Mouse (Mus musculus) ES-CJ7 (cell line): Measurements from ENCODE around the gene Sp100.

Experiments used
- DNase-seq: peaks from one replicate; pipeline ENCODE4 v3.0.0; 2011; ENCODE audit warnings: low read depth, low spot score

The Sp100 gene

DNA sequence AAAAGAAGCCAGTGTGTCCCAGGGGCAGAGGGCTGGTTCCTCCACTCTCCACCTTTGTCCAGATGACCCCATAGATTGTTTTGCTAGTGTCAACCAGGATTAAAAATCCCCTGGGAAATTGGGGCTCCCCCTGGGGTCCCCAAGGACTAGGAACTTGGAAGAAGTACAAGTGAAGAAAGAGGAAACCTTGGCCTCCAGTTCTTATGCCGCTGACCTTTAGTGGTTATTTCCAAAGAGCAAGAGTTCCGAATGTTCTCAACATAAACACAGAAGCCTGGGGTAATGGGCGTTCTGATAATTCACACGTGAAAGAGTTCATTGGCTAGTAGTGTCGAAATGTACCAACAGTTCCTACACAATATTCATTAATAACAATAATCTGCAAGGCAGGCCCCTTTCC lies 96.7 kb downstream of the Sp100 start:
- no peak for DNase-seq

DNA sequence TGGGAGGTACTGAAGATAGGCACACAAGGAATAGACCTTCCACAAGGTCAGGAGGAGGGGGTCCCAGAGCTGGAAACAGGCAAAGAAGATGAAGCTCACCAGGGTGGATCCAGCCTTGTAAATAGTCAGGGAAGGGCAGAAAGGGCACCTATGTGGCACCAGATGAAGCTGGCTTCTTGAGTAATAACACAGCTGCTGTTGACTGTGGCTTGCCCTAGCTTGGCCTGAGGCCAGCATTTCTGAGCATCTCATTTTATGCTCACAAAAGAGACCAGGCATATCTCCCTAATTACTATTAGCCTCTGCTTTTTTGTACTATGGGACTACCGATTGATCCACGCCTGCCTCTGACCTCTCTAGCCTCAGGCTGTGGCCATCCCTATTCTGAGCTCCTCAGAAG lies 100.0 kb downstream of the Sp100 start:
- DNase-seq, result no peak

GRCm38 (mm10) chr1:85750650-85751049 lies 100.9 kb downstream of the Sp100 start:
- no peak for DNase-seq

- no peak for DNase-seq
Measured at GRCm38 (mm10) chr1:85751494-85751893, 101.7 kb downstream of the Sp100 start.

DNA sequence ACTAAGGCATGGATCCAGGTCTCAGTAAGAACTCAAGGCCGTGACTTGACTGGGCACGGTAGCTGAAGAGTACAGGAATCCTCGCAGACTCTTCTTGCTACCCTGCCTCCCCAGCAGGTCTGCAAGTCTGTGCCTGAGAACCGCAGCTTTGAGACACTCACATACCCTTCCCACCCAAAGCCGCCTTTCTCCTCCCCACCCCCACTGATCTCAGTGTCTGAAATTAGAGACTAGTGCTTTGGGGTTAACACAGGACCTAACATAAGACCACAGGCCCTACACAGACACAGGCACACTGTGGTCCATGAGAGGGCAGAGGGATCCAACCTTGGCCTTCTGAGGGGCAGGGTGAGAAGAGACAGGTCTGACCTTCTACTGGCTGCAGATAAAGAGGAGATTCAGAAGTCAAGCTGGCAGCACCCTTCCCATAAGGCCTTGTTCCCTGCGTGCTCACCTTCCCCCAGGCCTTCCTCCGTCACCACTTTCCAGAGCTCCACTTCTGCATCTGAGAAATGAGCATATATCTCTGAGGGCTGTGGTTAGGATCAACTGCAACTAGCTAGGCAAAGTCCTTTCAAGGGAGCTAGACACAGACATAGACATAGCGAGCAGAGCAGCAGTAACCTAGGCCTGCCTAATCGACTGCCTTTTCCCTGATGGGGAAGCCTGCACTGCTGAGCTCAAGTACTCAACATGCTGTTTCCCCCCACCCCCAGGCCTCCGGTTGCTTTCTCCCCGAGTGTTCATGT lies 102.3 kb downstream of the Sp100 start:
- DNase-seq, result no peak

GRCm38 (mm10) chr1:85757531-85758230 lies 107.9 kb downstream of the Sp100 start:
- DNase-seq, result no peak

DNA sequence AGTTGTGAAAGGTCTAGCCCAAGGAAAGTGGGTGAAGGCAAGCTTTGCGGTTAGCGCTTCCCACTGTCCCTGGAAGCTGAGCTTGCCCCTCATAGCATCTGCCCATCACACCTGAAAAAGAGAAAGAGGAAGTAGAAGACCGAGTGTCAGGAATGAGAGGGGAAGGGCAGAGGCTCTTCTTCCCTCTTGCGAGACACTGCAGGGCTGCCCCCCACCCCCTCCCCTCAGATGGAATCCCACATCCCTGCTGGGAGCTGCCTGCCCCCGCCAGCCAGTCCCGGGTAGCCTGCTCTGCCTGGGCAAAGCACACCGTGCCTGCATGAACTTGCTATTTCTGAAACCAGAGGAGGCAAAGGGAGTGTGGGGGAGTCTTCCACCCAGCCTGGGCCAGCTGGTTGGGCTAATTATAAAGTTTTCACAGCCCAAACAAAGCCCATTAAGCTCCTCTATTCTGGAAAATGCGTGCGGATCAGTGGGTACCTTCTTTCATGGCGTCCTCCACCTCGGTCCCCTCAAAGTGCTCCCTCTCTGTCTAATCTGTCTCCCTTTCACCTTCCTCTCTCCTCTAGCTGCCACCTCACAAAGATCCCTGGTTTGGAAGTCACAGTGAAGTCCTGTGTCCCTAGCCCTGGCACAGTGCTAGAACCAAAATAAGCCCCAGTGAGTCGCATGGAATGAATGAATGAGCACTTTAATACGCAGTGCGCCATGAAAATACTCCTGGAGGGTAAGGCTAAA lies 108.6 kb downstream of the Sp100 start:
- DNase-seq, result no peak

- no peak for DNase-seq
Measured at GRCm38 (mm10) chr1:85758969-85759293, 109.1 kb downstream of the Sp100 start.
